Mouse (Mus musculus) left cerebral cortex, adult 9 months (tissue): Measurements from ENCODE around the gene Rad17.

ENCODE experiments used
- DNase-seq, 2 experiments: peaks; one replicate each; pipeline ENCODE4 v3.0.0; 2022; ENCODE audit warnings: low spot score in 2 of 2

Rad17 gene

DNA sequence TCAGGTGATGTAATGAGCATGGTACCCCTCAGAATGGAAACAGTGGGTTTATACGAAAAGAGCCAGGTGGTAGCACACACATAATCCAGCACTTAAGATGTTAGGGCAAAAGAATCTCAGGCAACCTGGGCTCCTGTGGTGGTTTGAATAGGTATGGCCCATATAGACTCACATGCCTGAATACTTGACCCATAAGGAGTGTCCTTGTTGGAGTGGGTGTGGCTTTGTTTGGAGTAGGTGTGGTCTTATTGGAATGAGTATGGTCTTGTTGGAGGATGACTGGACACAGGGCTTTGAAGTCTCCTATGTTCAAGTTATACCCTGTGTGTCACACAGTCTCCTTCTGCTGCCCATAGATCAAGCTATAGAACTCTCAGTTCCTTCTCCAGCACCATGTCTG is 82.5 kb downstream of the Rad17 start:
- DNase-seq, result no peak
